Mouse (Mus musculus): ENCODE data around the gene Rpl27.
A peak's percentile ranks its signal among the peaks of the same experiment; 100 is the strongest.

- TF ChIP-seq CTCF (IDR thresholded peaks at IDR 0.05) = no peak; the same call in 1 of the 2 replicates
- TF ChIP-seq EP300 (IDR thresholded peaks at IDR 0.05) = peak; percentile 86
Measured at GRCm38 (mm10) chr11:101464211-101465100, 22.4 kb downstream of the Rpl27 start, which contains the start of gene Rnd2.

Measured in lung, postnatal 0 days (tissue).